8 mouse cellular contexts compared by ENCODE assay signal in genomic region chr3:89183058-89183958, GRCm38 (mm10). TPM values are rescaled to one million over a fixed set of nuclear protein-coding genes. Genes with fewer than 3 reads are reported as not detected.
DNase-seq lines count a peak whose midpoint lies in the region; ATAC-seq and TF ChIP-seq lines count a peak whose summit lies in the region.

Gene Fam189b (plus strand): TSS chr3:89183143.

- peaks cover 67% of the 10 kb centered on the region for H3K4me1 ChIP-seq in hindbrain, embryonic 10.5 days (replicated peaks)
- H3K4me1 ChIP-seq in lung, embryonic 14.5 days (ENCODE audit: insufficient read depth), result peaks cover 9% of the 10 kb centered on the region; the same call in 1 of the 2 replicates

- ATAC-seq in lung, embryonic 14.5 days (ENCODE audit: insufficient read depth), result peak; percentile 97

- peaks cover 59% of the 10 kb centered on the region for H3K36me3 ChIP-seq in hindbrain, embryonic 10.5 days
- peaks cover 44% of the 10 kb centered on the region for H3K36me3 ChIP-seq in lung, embryonic 14.5 days (ENCODE audit: insufficient read depth)

- TF ChIP-seq CTCF in lung, embryonic 14.5 days (IDR thresholded peaks at IDR 0.05; ENCODE audit: low read depth), result peak; percentile 26; the same call in 1 of the 2 replicates

- peak within 1 kb of the TSS; percentile 79 for H3K4me3 ChIP-seq in hindbrain, embryonic 10.5 days
- H3K4me3 ChIP-seq in lung, embryonic 14.5 days (ENCODE audit: low read depth, low read length), result peak within 1 kb of the TSS; percentile 64

- WGBS in hindbrain, embryonic 10.5 days, result 4% methylated on average over 39 of the region's 39 CpGs
- WGBS in lung, embryonic 14.5 days, result 6% methylated on average over 39 of the region's 39 CpGs

- DNase-seq in Muller cell, postnatal 12 days (ENCODE audit: inconsistent ontology term), result peak; percentile 86
- DNase-seq in cerebellum, postnatal 14 days, result peak; percentile 91
- peak; percentile 88 to 89 for DNase-seq in frontal cortex, postnatal 10 days (ENCODE audit: low spot score in 2 of 2)
- peak; percentile 88 for DNase-seq in hindbrain, embryonic 10.5 days (ENCODE audit: low spot score)
- DNase-seq in layer of hippocampus, adult 9-10 months (ENCODE audit: low spot score), result peak; percentile 76
- peak; percentile 88 for DNase-seq in lung, embryonic 14.5 days
- peak; percentile 84 for DNase-seq in ovary, adult 18-20 months (ENCODE audit: low spot score)
- peak; percentile 89 for DNase-seq in thymus, postnatal 25 days

- peak within 1 kb of the TSS; percentile 96 for H3K4me2 ChIP-seq in lung, embryonic 14.5 days

- H3K9me3 ChIP-seq in hindbrain, embryonic 10.5 days, result no peaks in the 10 kb centered on the region
- H3K9me3 ChIP-seq in lung, embryonic 14.5 days (ENCODE audit: low read depth, low read length), result no peaks in the 10 kb centered on the region

- H3K27ac ChIP-seq in hindbrain, embryonic 10.5 days, result peak within 1 kb of the TSS; percentile 94
- H3K27ac ChIP-seq in lung, embryonic 14.5 days (ENCODE audit: low read depth), result peak within 1 kb of the TSS; percentile 86

- H3K27me3 ChIP-seq in hindbrain, embryonic 10.5 days (ENCODE audit: insufficient read depth, poor library complexity, severe bottlenecking), result peaks cover 16% of the 10 kb centered on the region
- H3K27me3 ChIP-seq in lung, embryonic 14.5 days (ENCODE audit: insufficient read depth, low read length), result no peaks in the 10 kb centered on the region

- peak within 1 kb of the TSS; percentile 77 for H3K9ac ChIP-seq in lung, embryonic 14.5 days

RNA-seq across cellular contexts. Expression of gene Fam189b, which starts in this region (rescaled TPM):
- 30.2 and 38.7 TPM in 2 replicates for polyA plus RNA-seq in hindbrain, embryonic 10.5 days (2016; fragmentation: Nextera tagmentation; extraction: Ambion mirVana)
- polyA plus RNA-seq in lung, embryonic 14.5 days (2014; fragmentation: Nextera tagmentation; extraction: Ambion mirVana), result 18.2 and 19.4 TPM in 2 replicates

Comparison
In these comparisons a context has a peak if more than half of its experiments do, and no peak if none do; other contexts are left out.
1. Peak in every context shown above with its lines: DNase-seq, ATAC-seq, H3K4me3 ChIP-seq and H3K27ac ChIP-seq.